Mouse (Mus musculus) embryonic fibroblast, embryonic 13.5 days (primary cell): ENCODE data around the gene Acad12.

Source experiments
- CTCF ChIP-seq: IDR thresholded peaks from 2 replicates; pipeline ENCODE4 v1.5.1; 2011; ENCODE audit warnings: mild to moderate bottlenecking, control low read depth, low read length, moderate library complexity, borderline replicate concordance; ENCODE audit not compliant: insufficient read depth
- POLR2A ChIP-seq: IDR thresholded peaks from 2 replicates; pipeline ENCODE4 v1.6.1; 2011; ENCODE audit warnings: low read depth, mild to moderate bottlenecking, control low read depth, low read length, moderate library complexity

DNA sequence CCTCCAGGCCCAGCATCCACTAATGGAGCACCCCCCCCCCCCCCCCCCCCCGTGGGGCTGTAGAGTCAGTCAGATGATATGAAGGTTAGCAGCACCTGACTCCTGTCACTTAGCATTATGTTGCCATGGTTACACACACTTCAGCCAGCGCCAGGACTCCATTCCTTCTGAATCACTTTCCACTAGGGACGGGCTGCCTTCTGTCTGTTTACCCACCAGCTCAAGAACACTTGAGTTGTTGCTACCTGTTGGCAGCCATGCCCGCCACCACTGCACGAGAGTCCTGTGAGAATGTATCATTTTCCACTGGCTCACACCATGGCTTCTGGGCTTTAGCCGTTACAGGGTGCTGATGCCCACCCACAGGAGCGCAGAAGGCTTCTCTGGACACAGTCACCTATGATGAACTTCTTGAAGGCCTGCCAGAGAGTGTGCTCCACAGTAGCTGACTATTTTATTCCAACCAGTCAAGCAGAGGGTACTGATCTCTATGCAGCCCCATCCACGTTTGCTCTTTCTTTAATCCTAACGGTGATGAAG, 48.8 kb downstream of the Acad12 start:
- no peak for TF ChIP-seq POLR2A
- no peak for TF ChIP-seq CTCF
